Mouse (Mus musculus) myocyte (in vitro differentiated cells): ENCODE measurements at regions not wholly inside any gene's neighbourhood (a gene's known extent, or its start where the extent isn't known, plus 50 kb on each side); places are given as distances from the start of the nearest gene placed in this dataset.

ENCODE experiments used
- CEBPB ChIP-seq: IDR thresholded peaks from 2 replicates; pipeline ENCODE4 v1.6.1; 2011; ENCODE audit warnings: mild to moderate bottlenecking, moderate library complexity; ENCODE audit not compliant: poor library complexity, insufficient read depth, severe bottlenecking
- E2F4 ChIP-seq: IDR thresholded peaks from one replicate; pipeline ENCODE4 v1.6.1; 2011; ENCODE audit warnings: mild to moderate bottlenecking, control low read depth, moderate library complexity; ENCODE audit not compliant: insufficient read depth
- MAX ChIP-seq: IDR thresholded peaks from one replicate; pipeline ENCODE4 v1.6.1; 2011; ENCODE audit warnings: low read depth, mild to moderate bottlenecking, control low read depth
- MYOD1 ChIP-seq, 3 experiments: IDR thresholded peaks; one replicate each; pipeline ENCODE4 v1.6.1; 2011; ENCODE audit warnings: control low read depth in 2 of 3, low read depth in 2 of 3, mild to moderate bottlenecking in 2 of 3, moderate library complexity in 1 of 3; ENCODE audit not compliant: insufficient read length in 2 of 3, control insufficient read depth in 1 of 3
- MYOG ChIP-seq, 3 experiments: IDR thresholded peaks; one replicate each; pipeline ENCODE4 v1.6.1; 2011; ENCODE audit warnings: control low read depth in 2 of 3, low read depth in 2 of 3, mild to moderate bottlenecking in 2 of 3; ENCODE audit not compliant: insufficient read length in 2 of 3, control insufficient read depth in 1 of 3, insufficient read depth in 1 of 3
- POLR2A ChIP-seq: IDR thresholded peaks from one replicate; pipeline ENCODE4 v1.6.1; 2011; ENCODE audit warnings: low read depth, mild to moderate bottlenecking, control low read depth, moderate library complexity; ENCODE audit not compliant: insufficient read length
- POLR2AphosphoS2 ChIP-seq: IDR thresholded peaks from one replicate; pipeline ENCODE4 v1.6.1; 2011; ENCODE audit warnings: low read depth, control low read depth; ENCODE audit not compliant: insufficient read length
- REST ChIP-seq: IDR thresholded peaks from one replicate; pipeline ENCODE4 v1.6.1; 2011; ENCODE audit warnings: mild to moderate bottlenecking, control low read depth, moderate library complexity; ENCODE audit not compliant: insufficient read depth, insufficient read length
- SRF ChIP-seq: IDR thresholded peaks from one replicate; pipeline ENCODE4 v1.6.1; 2011; ENCODE audit warnings: low read depth; ENCODE audit not compliant: control insufficient read depth, insufficient read length
- TCF12 ChIP-seq: IDR thresholded peaks from one replicate; pipeline ENCODE4 v1.6.1; 2011; ENCODE audit warnings: mild to moderate bottlenecking, control low read depth; ENCODE audit not compliant: poor library complexity, insufficient read depth, severe bottlenecking
- TCF3 ChIP-seq: IDR thresholded peaks from one replicate; pipeline ENCODE4 v1.6.1; 2011; ENCODE audit warnings: low read depth, control low read depth; ENCODE audit not compliant: insufficient read length
- USF1 ChIP-seq: IDR thresholded peaks from one replicate; pipeline ENCODE4 v1.6.1; 2011; ENCODE audit warnings: low read depth, mild to moderate bottlenecking, control low read depth, moderate library complexity

DNA sequence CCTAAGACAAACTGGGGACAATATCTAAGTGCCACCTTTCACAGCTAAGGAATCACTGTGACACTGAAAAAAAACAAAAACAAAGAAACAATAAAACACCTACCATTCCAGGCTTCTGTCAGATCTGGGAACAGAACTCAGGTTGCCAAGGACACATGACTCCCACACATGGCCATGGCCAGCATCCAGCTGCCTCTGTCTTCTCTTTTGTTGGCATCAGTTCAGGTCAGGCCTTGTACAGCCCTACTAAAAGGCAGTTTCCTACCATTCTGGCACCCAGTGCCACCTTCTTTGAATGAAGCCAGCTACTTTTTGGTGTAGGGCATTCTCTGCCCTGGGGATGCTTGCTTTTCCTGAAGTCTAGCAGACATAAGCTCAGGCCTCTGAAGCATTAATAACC, 118.8 kb downstream of the Cd83 start:
- TF ChIP-seq MYOD1 (IDR thresholded peaks at IDR 0.05; ENCODE audit: control insufficient read depth in 1 of 3, insufficient read length in 2 of 3, low read depth in 2 of 3) = no peak
- TF ChIP-seq USF1 = no peak
- no peak for TF ChIP-seq POLR2A
- no peak for TF ChIP-seq MYOG (IDR thresholded peaks at IDR 0.05; ENCODE audit: control insufficient read depth in 1 of 3, insufficient read depth in 1 of 3, insufficient read length in 2 of 3, low read depth in 2 of 3)
- no peak for TF ChIP-seq TCF12
- no peak for TF ChIP-seq MAX
- TF ChIP-seq REST = no peak
- TF ChIP-seq POLR2AphosphoS2 = no peak
- TF ChIP-seq E2F4 = no peak
- TF ChIP-seq CEBPB = no peak
- TF ChIP-seq SRF = no peak
- no peak for TF ChIP-seq TCF3
